Mouse (Mus musculus) liver, adult 2 months (tissue): ENCODE data around the gene Dscaml1. TPM values are rescaled to one million over a fixed set of nuclear protein-coding genes. Genes with fewer than 3 reads are reported as not detected.

Source experiments
- DNase-seq: peaks from one replicate; pipeline ENCODE4 v3.0.0-alpha.2; 2011; ENCODE audit warnings: low read depth, low spot score; ENCODE audit errors: extremely low read depth
- H3K27ac ChIP-seq: fragments of 200-500 bp; replicated peaks from 2 replicates; pipeline ENCODE4 v1.5.1; 2012; ENCODE audit warnings: low read depth, mild to moderate bottlenecking, control low read depth, inconsistent platforms, low read length; ENCODE audit not compliant: insufficient read depth
- H3K27me3 ChIP-seq: fragments of 200-500 bp; 2 replicates; pipeline ENCODE4 v1.6.1; 2012; ENCODE audit warnings: mild to moderate bottlenecking, moderate library complexity, low read length, inconsistent platforms; ENCODE audit not compliant: control insufficient read depth, insufficient read depth
- H3K36me3 ChIP-seq: fragments of 200-500 bp; 2 replicates; pipeline ENCODE4 v1.6.1; 2012; ENCODE audit warnings: low read length, inconsistent platforms; ENCODE audit not compliant: control insufficient read depth, insufficient read depth
- H3K4me1 ChIP-seq: fragments of 200-500 bp; 2 replicates; pipeline ENCODE4 v1.6.1; 2011; ENCODE audit warnings: low read length; ENCODE audit not compliant: control insufficient read depth, insufficient read depth
- H3K4me3 ChIP-seq: fragments of 200-500 bp; 2 replicates; pipeline ENCODE4 v1.5.1; 2011; ENCODE audit warnings: low read depth, mild to moderate bottlenecking, control low read depth, low read length, moderate library complexity; ENCODE audit not compliant: insufficient read depth
- H3K79me2 ChIP-seq: fragments of 200-500 bp; 2 replicates; pipeline ENCODE4 v1.6.1; 2012; ENCODE audit warnings: inconsistent platforms, mild to moderate bottlenecking, low read length, moderate library complexity; ENCODE audit not compliant: control insufficient read depth, insufficient read depth
- H3K9ac ChIP-seq: fragments of 200-500 bp; 2 replicates; pipeline ENCODE4 v1.6.1; 2012; ENCODE audit warnings: low read depth, mild to moderate bottlenecking, control low read depth, inconsistent platforms, low read length
- CTCF ChIP-seq: fragments of 200-500 bp; IDR thresholded peaks from 2 replicates; pipeline ENCODE4 v1.5.1; 2011; ENCODE audit warnings: low read depth, low read length, control low read depth
- POLR2A ChIP-seq: fragments of 200-500 bp; IDR thresholded peaks from 2 replicates; pipeline ENCODE4 v1.6.1; 2011; ENCODE audit warnings: low read length, control low read depth; ENCODE audit not compliant: insufficient read depth; ENCODE audit errors: extremely low read depth
- WGBS: fragments of 180-500 bp; shearing (Covaris S2); methylation state at CpG from one replicate; pipeline ENCODE4 v1.1.7; 2018; 5-methylcytosine and 5-hydroxymethylcytosine counted together
- polyA plus RNA-seq: library from polyadenylated mRNA; depleted of rRNA; stranded (reverse); fragments of >200 nt; gene quantifications from 2 replicates; pipeline ENCODE4 v1.2.3, GENCODE M21; 2012
- total RNA-seq: library from RNA; depleted of rRNA; stranded (reverse); fragments of >200 nt; gene quantifications from 2 replicates; pipeline ENCODE4 v1.2.3, GENCODE M21; 2014

Gene Dscaml1
- total and polyA plus RNA-seq, 2 experiments = 0.09 to 0.13 TPM

DNA sequence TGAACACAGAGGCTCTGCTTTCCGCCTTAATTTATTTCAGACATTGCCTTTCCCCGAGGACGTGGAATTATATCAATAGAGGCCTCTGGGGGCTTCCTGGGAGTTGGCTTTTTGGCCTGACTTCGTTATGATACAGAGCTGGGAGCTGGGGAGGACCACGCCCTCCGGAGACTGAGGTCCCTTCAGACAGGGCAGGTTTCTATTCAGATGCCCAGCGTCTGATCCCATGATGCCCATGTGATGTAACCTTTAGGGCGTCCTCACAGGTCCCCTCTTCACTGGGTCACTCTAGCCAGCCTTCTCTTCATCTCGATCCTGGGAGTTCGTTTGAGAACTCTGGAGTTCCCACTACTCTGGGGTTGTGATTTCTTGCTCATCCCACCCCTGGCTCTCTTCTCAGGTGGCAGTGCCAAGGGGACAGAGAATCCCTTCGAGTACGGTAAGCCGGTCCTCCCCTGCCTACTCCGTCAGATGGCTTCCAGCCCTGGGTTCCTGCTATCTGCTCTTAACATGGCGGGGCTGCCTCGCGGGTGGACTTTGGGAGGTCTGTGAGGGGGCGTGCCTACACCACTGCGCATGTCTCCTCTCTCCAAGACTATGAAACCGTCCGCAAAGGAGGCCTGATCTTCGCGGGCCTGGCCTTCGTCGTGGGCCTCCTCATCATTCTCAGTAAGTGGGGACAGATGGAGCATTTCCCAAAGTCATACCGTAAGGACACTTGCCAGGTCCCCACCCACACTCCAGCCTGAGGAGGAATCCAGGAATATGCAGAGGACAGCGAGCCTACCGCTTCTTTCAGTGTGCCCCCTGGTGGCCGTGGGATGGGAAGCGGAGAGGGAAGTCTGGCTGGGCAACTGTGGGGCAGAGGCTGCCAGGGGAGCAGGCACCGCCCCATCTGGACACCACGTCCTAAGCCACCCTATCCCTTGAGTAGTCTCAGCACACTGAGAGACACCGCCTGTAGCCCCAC is 18.4 kb upstream of the Dscaml1 start:
- H3K36me3 ChIP-seq = no peaks in the 10 kb centered on the region
- H3K4me3 ChIP-seq = no peak overlapping the region
- no peaks in the 10 kb centered on the region for H3K27me3 ChIP-seq
- TF ChIP-seq CTCF = peak; percentile 83
- no peak for TF ChIP-seq POLR2A
- H3K79me2 ChIP-seq = no peaks in the 10 kb centered on the region
- 36% methylated on average over 33 of the region's 33 CpGs for WGBS
- no peak overlapping the region for H3K9ac ChIP-seq
- no peaks in the 10 kb centered on the region for H3K4me1 ChIP-seq
- H3K27ac ChIP-seq = no peak overlapping the region
- DNase-seq = peak; percentile 13

DNA sequence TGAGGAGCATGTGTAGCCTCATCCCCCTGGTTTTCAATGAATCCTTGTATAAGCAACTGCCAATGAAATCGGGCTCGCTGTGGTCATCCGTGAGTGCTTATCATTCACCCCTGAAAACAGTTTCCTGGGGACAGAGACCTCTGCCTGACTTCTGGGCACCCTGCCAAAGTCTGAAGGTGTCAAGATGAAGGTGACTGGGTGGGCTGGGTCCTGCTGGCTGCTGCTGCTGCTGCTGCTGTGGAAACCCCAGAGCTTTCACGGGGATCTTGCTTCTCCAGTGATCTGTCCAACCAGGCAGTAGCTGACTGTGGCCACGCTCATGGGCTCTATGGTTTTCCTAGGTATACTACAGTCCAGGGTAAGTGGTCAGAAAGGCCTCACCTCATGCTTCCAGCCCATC is 16.2 kb upstream of the Dscaml1 start:
- TF ChIP-seq POLR2A = no peak
- TF ChIP-seq CTCF = no peak
- no peak overlapping the region for H3K4me3 ChIP-seq
- no peak overlapping the region for H3K27ac ChIP-seq
- H3K9ac ChIP-seq = no peak overlapping the region
- no peak for DNase-seq
- H3K27me3 ChIP-seq = no peaks in the 10 kb centered on the region
- no peaks in the 10 kb centered on the region for H3K79me2 ChIP-seq
- no peaks in the 10 kb centered on the region for H3K36me3 ChIP-seq
- no peaks in the 10 kb centered on the region for H3K4me1 ChIP-seq
- 78% methylated on average over 5 of the region's 5 CpGs for WGBS

GRCm38 (mm10) chr9:45410614-45411013 is 15.8 kb upstream of the Dscaml1 start:
- Histone ChIP-seq H3K27ac (no peak overlapping the region), H3K4me1 (no peaks in the 10 kb centered on the region), H3K36me3 (no peaks in the 10 kb centered on the region), H3K79me2 (no peaks in the 10 kb centered on the region), H3K4me3 (no peak overlapping the region), H3K9ac (no peak overlapping the region), H3K27me3 (no peaks in the 10 kb centered on the region)
- DNase-seq = no peak
- whole genome bisulfite sequencing = 97% methylated on average over 2 of the region's 2 CpGs
- TF ChIP-seq CTCF (no peak), POLR2A (no peak)

- no peak for DNase-seq
- WGBS = 90% methylated on average over 3 of the region's 3 CpGs
- Histone ChIP-seq H3K9ac (no peak overlapping the region), H3K27me3 (no peaks in the 10 kb centered on the region), H3K36me3 (no peaks in the 10 kb centered on the region), H3K4me1 (no peaks in the 10 kb centered on the region), H3K27ac (no peak overlapping the region), H3K4me3 (no peak overlapping the region), H3K79me2 (no peaks in the 10 kb centered on the region)
- TF ChIP-seq CTCF = no peak
- no peak for TF ChIP-seq POLR2A
Measured at GRCm38 (mm10) chr9:45411111-45411510, 15.3 kb upstream of the Dscaml1 start.

- Histone ChIP-seq H3K9ac (no peak overlapping the region), H3K27ac (no peak overlapping the region), H3K79me2 (no peaks in the 10 kb centered on the region), H3K36me3 (no peaks in the 10 kb centered on the region), H3K27me3 (no peaks in the 10 kb centered on the region), H3K4me1 (no peaks in the 10 kb centered on the region), H3K4me3 (no peak overlapping the region)
- TF ChIP-seq CTCF (peak; percentile 41), POLR2A (no peak)
- DNase-seq = peak; percentile 49
- 19% methylated on average over 7 of the region's 7 CpGs for WGBS
Measured at GRCm38 (mm10) chr9:45411803-45412202, 14.6 kb upstream of the Dscaml1 start.

- TF ChIP-seq POLR2A (no peak), CTCF (peak; percentile 92)
- 7% methylated on average over 10 of the region's 10 CpGs for WGBS
- H3K27ac ChIP-seq = no peak overlapping the region
Measured at GRCm38 (mm10) chr9:45412287-45412686, 14.1 kb upstream of the Dscaml1 start.

More at GRCm38 (mm10) chr9:45412287-45412686, 14.1 kb upstream of the Dscaml1 start:
- Histone ChIP-seq H3K79me2 (no peaks in the 10 kb centered on the region), H3K27me3 (no peaks in the 10 kb centered on the region), H3K36me3 (no peaks in the 10 kb centered on the region), H3K4me1 (no peaks in the 10 kb centered on the region), H3K4me3 (no peak overlapping the region), H3K9ac (no peak overlapping the region)
- DNase-seq = peak; percentile 46
